Mouse (Mus musculus): ENCODE results near the gene Rps16.

DNA sequence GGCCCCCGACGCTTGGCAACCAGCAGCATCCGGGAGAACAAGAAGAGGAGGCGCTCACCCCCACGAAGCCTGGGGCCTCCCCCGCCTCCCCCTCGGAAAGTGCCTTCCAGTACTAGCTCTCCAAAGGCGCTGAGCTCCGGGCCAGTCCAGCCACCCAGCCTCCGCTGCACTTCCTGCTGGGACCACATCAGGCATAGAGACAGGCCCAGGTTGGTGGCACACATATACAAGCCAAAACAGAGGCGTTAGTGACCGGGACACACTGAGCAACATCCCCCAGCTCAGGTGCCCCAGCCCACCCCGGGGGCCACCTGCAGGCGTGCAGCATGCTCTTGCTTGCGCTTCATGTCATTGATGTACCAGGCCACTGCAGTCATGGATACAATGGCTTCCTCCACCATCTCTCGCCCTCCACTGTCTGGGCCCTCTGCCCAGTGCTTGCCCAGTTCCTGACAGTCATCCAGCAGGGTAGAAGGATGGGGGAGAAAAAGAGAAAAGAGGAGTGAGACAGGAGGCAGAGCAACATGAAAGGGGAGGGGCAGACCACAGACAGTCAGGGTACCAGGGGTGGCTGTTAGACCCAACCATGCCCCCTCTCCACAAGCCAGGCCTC lies 17.3 kb downstream of the Rps16 start:
- TF ChIP-seq CTCF (IDR thresholded peaks at IDR 0.05; ENCODE audit: low read depth) = no peak
- no peak for TF ChIP-seq EP300 (IDR thresholded peaks at IDR 0.05; ENCODE audit: low read depth)
